Mouse (Mus musculus) kidney, adult 2 months (tissue): ENCODE measurements around the gene Tmie. TPM values are rescaled to one million over a fixed set of nuclear protein-coding genes. Genes with fewer than 3 reads are reported as not detected.

Experiments used
- DNase-seq: peaks from one replicate; pipeline ENCODE4 v3.0.0; 2021
- H3K27ac ChIP-seq: fragments of 200-500 bp; 2 replicates; pipeline ENCODE4 v1.5.1; 2012; ENCODE audit warnings: low read depth, low read length, control low read depth, inconsistent platforms; ENCODE audit not compliant: insufficient read depth
- H3K27me3 ChIP-seq: fragments of 200-500 bp; replicated peaks from 2 replicates; pipeline ENCODE4 v1.6.1; 2012; ENCODE audit warnings: mild to moderate bottlenecking, moderate library complexity, low read length, inconsistent platforms; ENCODE audit not compliant: control insufficient read depth, insufficient read depth
- H3K36me3 ChIP-seq: fragments of 200-500 bp; 2 replicates; pipeline ENCODE4 v1.6.1; 2012; ENCODE audit warnings: mild to moderate bottlenecking, moderate library complexity, low read length, inconsistent platforms; ENCODE audit not compliant: control insufficient read depth, insufficient read depth
- H3K4me1 ChIP-seq: fragments of 200-500 bp; 2 replicates; pipeline ENCODE4 v1.6.1; 2011; ENCODE audit warnings: low read length; ENCODE audit not compliant: control insufficient read depth, insufficient read depth
- H3K4me3 ChIP-seq: fragments of 200-500 bp; 2 replicates; pipeline ENCODE4 v1.5.1; 2011; ENCODE audit warnings: mild to moderate bottlenecking, low read depth, low read length, control low read depth; ENCODE audit not compliant: insufficient read depth
- CTCF ChIP-seq: fragments of 200-500 bp; conservative IDR thresholded peaks from 2 replicates; pipeline ENCODE4 v1.5.1; 2011; ENCODE audit warnings: low read depth, mild to moderate bottlenecking, control low read depth, low read length, moderate library complexity, mixed read lengths; ENCODE audit not compliant: insufficient read depth, insufficient read length
- POLR2A ChIP-seq: fragments of 200-500 bp; IDR thresholded peaks from one replicate; pipeline ENCODE4 v1.6.1; 2011; ENCODE audit warnings: low read depth, low read length, control low read depth
- WGBS: fragments of 180-500 bp; shearing (Covaris S2); methylation state at CpG from one replicate; pipeline ENCODE4 v1.1.7; 2018; 5-methylcytosine and 5-hydroxymethylcytosine counted together
- polyA plus RNA-seq: library from polyadenylated mRNA; depleted of rRNA; stranded (reverse); fragments of >200 nt; gene quantifications from 2 replicates; pipeline ENCODE4 v1.2.3, GENCODE M21; 2012

Gene Tmie
- polyA plus RNA-seq, 1 experiment, result 9.5 TPM

DNA sequence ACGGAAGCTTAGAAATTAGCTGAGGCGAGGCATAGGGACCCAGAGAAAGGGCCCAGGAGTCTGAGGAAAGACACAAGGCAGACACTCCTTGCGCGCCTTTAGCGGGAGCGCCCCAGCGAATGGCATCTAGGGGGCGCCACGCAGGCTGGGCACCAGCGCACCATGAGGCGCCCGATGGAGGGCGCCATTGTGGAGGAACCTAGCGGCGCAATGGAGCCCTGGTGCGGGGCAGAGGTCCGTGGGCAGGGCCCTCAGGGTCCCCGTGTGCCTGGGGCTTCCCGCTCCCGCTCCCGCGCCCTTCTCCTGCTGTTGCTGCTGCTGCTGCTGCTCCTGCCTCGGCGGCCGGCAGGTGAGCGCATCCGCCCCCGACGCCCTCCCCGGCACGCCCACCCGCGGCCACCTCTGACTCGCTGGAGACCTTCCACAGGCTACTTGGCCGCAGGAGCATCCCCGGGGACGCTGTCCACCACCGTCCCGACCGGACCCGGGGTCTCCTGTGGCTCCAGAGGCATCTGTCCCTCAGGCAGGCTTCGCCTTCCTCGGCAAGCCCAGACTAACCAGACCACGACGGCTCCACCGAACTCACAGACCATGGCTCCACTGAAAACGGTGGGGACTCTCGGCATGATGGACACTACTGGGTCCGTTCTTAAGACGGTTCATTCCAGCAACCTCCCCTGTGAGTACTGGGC is 22.0 kb downstream of the Tmie start, which contains the start of gene Prss50:
Gene Prss50, plus strand, starts transcription at position 187 of the 692 bp plus-strand sequence.
- 22% methylated on average over 49 of the region's 50 CpGs for WGBS
- Histone ChIP-seq H3K4me1 (no peaks in the 10 kb centered on the region), H3K36me3 (no peaks in the 10 kb centered on the region), H3K4me3 (no peak within 1 kb of the TSS), H3K27ac (no peak within 1 kb of the TSS), H3K27me3 (no peaks in the 10 kb centered on the region)
- 0 out of 2 replicates have a peak, but pooled peaks have one; percentile 26 for TF ChIP-seq CTCF
- no peak for TF ChIP-seq POLR2A
- DNase-seq, result no peak

- H3K27me3 ChIP-seq, result no peaks in the 10 kb centered on the region
- TF ChIP-seq CTCF, result no peak
- TF ChIP-seq POLR2A, result no peak
- 31% methylated on average over 4 of the region's 4 CpGs for WGBS
- H3K4me3 ChIP-seq, result no peak overlapping the region
- no peaks in the 10 kb centered on the region for H3K36me3 ChIP-seq
- no peaks in the 10 kb centered on the region for H3K4me1 ChIP-seq
- peak; percentile 47 for DNase-seq
- H3K27ac ChIP-seq, result no peak overlapping the region
These were observed 23.0 kb downstream of the Tmie start for GRCm38 (mm10) chr9:110856920-110857319.

DNA sequence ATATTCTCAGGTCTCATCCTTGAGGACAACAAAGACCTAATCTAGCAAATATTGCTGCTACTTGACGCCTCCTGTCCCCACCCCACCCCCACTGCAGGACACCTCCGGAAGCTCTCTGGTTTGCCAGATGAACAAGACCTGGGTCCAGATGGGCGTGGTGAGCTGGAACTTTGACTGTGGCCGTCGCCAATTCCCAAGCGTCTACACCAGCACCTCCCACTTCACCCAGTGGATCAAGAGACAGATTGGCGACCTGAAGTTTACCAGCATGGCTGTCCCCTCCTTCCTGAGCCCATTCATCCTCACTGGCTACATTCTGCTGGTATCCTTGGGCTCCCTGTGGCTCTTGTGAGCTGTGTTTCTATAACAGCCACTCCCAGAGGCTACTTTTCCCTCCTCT is 24.0 kb downstream of the Tmie start:
- Histone ChIP-seq H3K4me3 (no peak overlapping the region), H3K36me3 (no peaks in the 10 kb centered on the region), H3K4me1 (no peaks in the 10 kb centered on the region), H3K27ac (no peak overlapping the region), H3K27me3 (no peaks in the 10 kb centered on the region)
- 81% methylated on average over 7 of the region's 7 CpGs for WGBS
- DNase-seq, result no peak
- no peak for TF ChIP-seq CTCF
- no peak for TF ChIP-seq POLR2A

GRCm38 (mm10) chr9:110849162-110849561 is 30.8 kb downstream of the Tmie start:
- Histone ChIP-seq H3K4me3 (no peak overlapping the region), H3K27me3 (no peaks in the 10 kb centered on the region), H3K36me3 (no peaks in the 10 kb centered on the region), H3K27ac (no peak overlapping the region), H3K4me1 (no peaks in the 10 kb centered on the region)
- WGBS, result 79% methylated on average over 7 of the region's 7 CpGs
- TF ChIP-seq CTCF (no peak), POLR2A (no peak)
- no peak for DNase-seq

GRCm38 (mm10) chr9:110844206-110844605 is 35.7 kb downstream of the Tmie start, which contains the start of gene Prss46:
Gene Prss46 (plus strand): TSS chr9:110844506.
- WGBS, result 88% methylated on average over 10 of the region's 10 CpGs
- H3K4me3 ChIP-seq, result no peak within 1 kb of the TSS
- no peak for TF ChIP-seq POLR2A
- no peak for TF ChIP-seq CTCF
- H3K27me3 ChIP-seq, result no peaks in the 10 kb centered on the region
- DNase-seq, result no peak
- H3K36me3 ChIP-seq, result no peaks in the 10 kb centered on the region
- H3K4me1 ChIP-seq, result no peaks in the 10 kb centered on the region
- H3K27ac ChIP-seq, result no peak within 1 kb of the TSS

DNA sequence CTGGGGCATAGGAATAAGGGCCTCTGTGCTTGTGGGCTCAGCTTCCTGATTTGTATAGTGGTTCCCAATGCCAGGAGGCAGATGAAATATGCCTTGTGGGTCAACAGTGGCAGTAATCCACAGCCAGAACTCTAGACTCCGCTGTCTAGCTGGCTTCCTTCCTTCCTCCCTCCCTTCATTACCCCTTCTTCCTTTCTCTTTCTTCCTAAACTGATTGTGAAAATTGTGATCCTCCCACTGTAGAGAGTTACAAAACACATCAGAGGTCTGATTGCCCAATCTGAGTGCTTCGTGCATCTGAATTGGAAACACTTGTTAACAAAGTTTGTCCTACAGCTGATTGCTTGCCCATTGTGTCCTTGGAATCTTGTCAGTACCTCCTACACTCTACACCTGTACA is 38.5 kb downstream of the Tmie start:
- H3K36me3 ChIP-seq, result no peaks in the 10 kb centered on the region
- H3K27me3 ChIP-seq, result no peaks in the 10 kb centered on the region
- DNase-seq, result peak; percentile 52
- H3K4me1 ChIP-seq, result no peaks in the 10 kb centered on the region
- no peak overlapping the region for H3K27ac ChIP-seq
- TF ChIP-seq CTCF (no peak), POLR2A (no peak)
- no peak overlapping the region for H3K4me3 ChIP-seq
- 33% methylated on average over 2 of the region's 2 CpGs for WGBS

GRCm38 (mm10) chr9:110840905-110841304 is 39.0 kb downstream of the Tmie start:
- DNase-seq, result no peak
- no peaks in the 10 kb centered on the region for H3K4me1 ChIP-seq
- H3K36me3 ChIP-seq, result no peaks in the 10 kb centered on the region
- H3K27me3 ChIP-seq, result no peaks in the 10 kb centered on the region
- WGBS, result 80% methylated on average over 6 of the region's 6 CpGs
- H3K4me3 ChIP-seq, result no peak overlapping the region
- H3K27ac ChIP-seq, result no peak overlapping the region
- TF ChIP-seq POLR2A (no peak), CTCF (no peak)

DNA sequence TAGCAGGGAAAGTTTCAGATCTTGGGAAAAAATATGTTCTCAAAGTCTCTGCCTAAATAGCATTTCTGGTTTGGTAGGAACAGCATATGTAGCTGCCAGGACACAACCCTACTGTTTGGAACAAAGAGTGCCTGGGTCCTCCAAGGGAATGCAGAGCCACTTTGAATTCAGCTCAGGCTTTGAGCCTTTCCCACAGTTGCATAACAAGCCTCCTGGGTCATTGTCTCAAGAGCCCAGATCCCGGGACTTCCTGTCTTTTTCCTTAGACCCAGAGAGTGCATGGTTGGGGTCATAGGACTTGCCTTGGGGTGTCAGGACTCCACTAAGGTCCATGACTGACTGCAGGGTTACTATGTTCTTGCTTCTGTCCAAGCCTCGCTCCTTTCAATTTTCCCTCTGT is 43.8 kb downstream of the Tmie start:
- H3K27ac ChIP-seq, result no peak overlapping the region
- H3K36me3 ChIP-seq, result no peaks in the 10 kb centered on the region
- no peak overlapping the region for H3K4me3 ChIP-seq
- H3K4me1 ChIP-seq, result no peaks in the 10 kb centered on the region
- no peaks in the 10 kb centered on the region for H3K27me3 ChIP-seq
- TF ChIP-seq POLR2A (no peak), CTCF (no peak)
- peak; percentile 45 for DNase-seq
- WGBS, result 51% methylated on average over 2 of the region's 2 CpGs
